Comparison of ENCODE assay signal across 10 mouse cellular contexts in genomic region chr6:141041358-141041757, GRCm38 (mm10).
DNase-seq lines count a peak whose midpoint lies in the region; ATAC-seq and TF ChIP-seq lines count a peak whose summit lies in the region.
"Had no signal": no experiment of that assay in that cellular context is flagged by ENCODE, and none has a peak within 500 bp of the region (broad histone marks: within the 10 kb centered on the region; RNA-seq: fewer than 3 reads in every experiment).

No protein-coding gene starts in this region.

- no peaks in the 10 kb centered on the region for H3K36me3 ChIP-seq in forebrain, embryonic 15.5 days
- no peaks in the 10 kb centered on the region for H3K36me3 ChIP-seq in forebrain, embryonic 14.5 days (ENCODE audit: control insufficient read depth, insufficient read depth, low read length)
- no peaks in the 10 kb centered on the region for H3K36me3 ChIP-seq in lung, embryonic 15.5 days
- no peaks in the 10 kb centered on the region for H3K36me3 ChIP-seq in thymus, adult 2 months (ENCODE audit: control insufficient read depth, insufficient read depth, low read length)
- H3K36me3 ChIP-seq: embryonic facial prominence, embryonic 12.5 days had no signal

- H3K9me3 ChIP-seq in forebrain, embryonic 15.5 days = no peaks in the 10 kb centered on the region
- H3K9me3 ChIP-seq in forebrain, embryonic 14.5 days (replicated peaks; ENCODE audit: control insufficient read depth, low read length) = no peaks in the 10 kb centered on the region
- H3K9me3 ChIP-seq in lung, embryonic 15.5 days = no peaks in the 10 kb centered on the region
- H3K9me3 ChIP-seq: embryonic facial prominence, embryonic 12.5 days had no signal

- WGBS in forebrain, embryonic 15.5 days = 82% methylated on average over 5 of the region's 5 CpGs
- 84% methylated on average over 5 of the region's 5 CpGs for WGBS in forebrain, embryonic 14.5 days
- 38% methylated on average over 5 of the region's 5 CpGs for WGBS in lung, embryonic 15.5 days
- WGBS in thymus, adult 2 months = 92% methylated on average over 5 of the region's 5 CpGs

- no peak overlapping the region for H3K9ac ChIP-seq in forebrain, embryonic 15.5 days (replicated peaks)
- H3K9ac ChIP-seq in forebrain, embryonic 14.5 days (ENCODE audit: low read length) = no peak overlapping the region
- H3K9ac ChIP-seq in lung, embryonic 15.5 days = no peak overlapping the region
- H3K9ac ChIP-seq: embryonic facial prominence, embryonic 12.5 days had no signal

- no peak for TF ChIP-seq CTCF in thymus, adult 2 months (IDR thresholded peaks at IDR 0.05; ENCODE audit: borderline replicate concordance, control insufficient read depth, extremely low read depth, insufficient read depth, low read length, poor library complexity)

- H3K4me1 ChIP-seq in forebrain, embryonic 15.5 days = peaks cover 7% of the 10 kb centered on the region; the same call in 1 of the 2 replicates
- no peaks in the 10 kb centered on the region for H3K4me1 ChIP-seq in forebrain, embryonic 14.5 days (ENCODE audit: control insufficient read depth, insufficient read depth, low read length)
- peaks cover 12% of the 10 kb centered on the region; the same call in 1 of the 2 replicates for H3K4me1 ChIP-seq in lung, embryonic 15.5 days
- H3K4me1 ChIP-seq in thymus, adult 2 months (replicated peaks; ENCODE audit: control insufficient read depth, insufficient read depth, low read length) = no peaks in the 10 kb centered on the region
- H3K4me1 ChIP-seq: embryonic facial prominence, embryonic 12.5 days had no signal

- no peak overlapping the region for H3K4me3 ChIP-seq in forebrain, embryonic 15.5 days
- H3K4me3 ChIP-seq in forebrain, embryonic 14.5 days (ENCODE audit: low read depth, low read length) = no peak overlapping the region
- H3K4me3 ChIP-seq in lung, embryonic 15.5 days = no peak overlapping the region
- no peak overlapping the region for H3K4me3 ChIP-seq in thymus, adult 2 months (ENCODE audit: control insufficient read depth, insufficient read depth, low read length)
- H3K4me3 ChIP-seq: embryonic facial prominence, embryonic 12.5 days had no signal

- DNase-seq in forebrain, embryonic 14.5 days (ENCODE audit: low spot score) = no peak
- peak; percentile 1 for DNase-seq in brain, adult 2 months (ENCODE audit: low read depth, low spot score)
- peak; percentile 25 for DNase-seq in heart, postnatal 4 days
- DNase-seq in left cerebral cortex, postnatal 10 days (ENCODE audit: extremely low spot score in 1 of 2, low spot score in 2 of 2) = no peak
- no peak for DNase-seq in thymus, adult 2 months
- DNase-seq in c-Kit-positive CD71-positive TER-119-positive erythroid progenitor cells, embryonic 14.5 days (ENCODE audit: low spot score) = no peak
- DNase-seq: layer of hippocampus, adult 9-11 months had no signal

- H3K4me2 ChIP-seq in forebrain, embryonic 15.5 days (replicated peaks) = no peak overlapping the region
- H3K4me2 ChIP-seq in forebrain, embryonic 14.5 days (ENCODE audit: low read length) = no peak overlapping the region
- H3K4me2 ChIP-seq in lung, embryonic 15.5 days = no peak overlapping the region
- H3K4me2 ChIP-seq: embryonic facial prominence, embryonic 12.5 days had no signal

- no peak for TF ChIP-seq POLR2A in thymus, adult 2 months (IDR thresholded peaks at IDR 0.05; ENCODE audit: control insufficient read depth, extremely low read depth, insufficient read depth, low read length, poor library complexity)

- intact Hi-C loops in left cerebral cortex, postnatal 10 days (cut with DNase I) = no loop called here

- H3K27ac ChIP-seq in forebrain, embryonic 15.5 days (replicated peaks) = no peak overlapping the region
- no peak overlapping the region for H3K27ac ChIP-seq in forebrain, embryonic 14.5 days (ENCODE audit: low read depth, low read length)
- H3K27ac ChIP-seq in lung, embryonic 15.5 days = peak overlapping the region; percentile 79
- H3K27ac ChIP-seq in thymus, adult 2 months (ENCODE audit: control insufficient read depth, insufficient read depth, low read length) = no peak overlapping the region
- H3K27ac ChIP-seq: embryonic facial prominence, embryonic 12.5 days had no signal

- 0 out of 2 replicates have a peak, but pooled peaks cover 3% of the 10 kb centered on the region for H3K27me3 ChIP-seq in forebrain, embryonic 15.5 days
- H3K27me3 ChIP-seq in forebrain, embryonic 14.5 days (replicated peaks; ENCODE audit: control insufficient read depth, insufficient read depth, low read length) = no peaks in the 10 kb centered on the region
- H3K27me3 ChIP-seq in lung, embryonic 15.5 days = no peaks in the 10 kb centered on the region
- no peaks in the 10 kb centered on the region for H3K27me3 ChIP-seq in thymus, adult 2 months (ENCODE audit: control insufficient read depth, insufficient read depth, low read length)
- H3K27me3 ChIP-seq: embryonic facial prominence, embryonic 12.5 days had no signal

- ATAC-seq in forebrain, embryonic 15.5 days (replicated peaks) = peak; percentile 71
- ATAC-seq in forebrain, embryonic 14.5 days = no peak
- peak; percentile 94 for ATAC-seq in lung, embryonic 15.5 days (ENCODE audit: borderline replicate concordance, extremely low read depth, low FRiP score, low TSS enrichment)

Comparison
In these comparisons a context has a peak if more than half of its experiments do, and no peak if none do; other contexts are left out.
1. DNase-seq: peak in brain, adult 2 months (single experiment) and heart, postnatal 4 days (single experiment); none in forebrain, embryonic 14.5 days (single experiment), left cerebral cortex, postnatal 10 days (0 of 2), thymus, adult 2 months (single experiment) and c-Kit-positive CD71-positive TER-119-positive erythroid progenitor cells, embryonic 14.5 days (single experiment).